Mouse (Mus musculus) forelimb bud, embryonic 11.5 days (tissue): ENCODE data around the gene 4933415A04Rik.

Experiments used
- DNase-seq: peaks from one replicate; pipeline ENCODE4 v3.0.0-alpha.2; 2012; ENCODE audit warnings: low read depth, low spot score

Gene 4933415A04Rik

GRCm38 (mm10) chr11:43586324-43587090 is at the start of gene 4933415A04Rik:
TSS of gene 4933415A04Rik (plus strand) at chr11:43587040.
- DNase-seq, result peak; percentile 71

- DNase-seq, result no peak
These were observed 49.8 kb upstream of the 4933415A04Rik start for GRCm38 (mm10) chr11:43537074-43537473.

GRCm38 (mm10) chr11:43539863-43540262 is 47.0 kb upstream of the 4933415A04Rik start:
- DNase-seq, result no peak

GRCm38 (mm10) chr11:43543711-43544466 is 43.0 kb upstream of the 4933415A04Rik start:
- DNase-seq, result no peak

DNA sequence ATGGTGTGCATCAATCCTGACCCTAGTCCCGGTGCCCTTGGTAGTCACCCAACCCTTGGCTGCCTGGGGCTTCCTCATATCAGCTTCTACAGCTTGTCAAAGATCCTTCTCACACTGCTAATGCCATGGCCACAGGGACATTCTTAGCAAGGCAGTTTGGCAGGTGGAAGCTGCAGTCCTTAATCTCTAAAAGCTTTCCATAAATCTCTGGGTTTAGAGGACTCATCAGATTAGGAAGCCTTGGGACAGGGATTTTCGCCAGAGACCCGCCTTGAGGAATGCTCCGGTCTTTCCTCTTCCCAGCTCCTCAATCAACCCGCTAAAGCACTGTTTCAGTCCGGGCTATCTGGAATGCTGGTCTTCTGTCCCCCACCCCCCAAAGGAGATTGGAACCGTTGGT is 42.0 kb upstream of the 4933415A04Rik start:
- DNase-seq, result no peak

DNA sequence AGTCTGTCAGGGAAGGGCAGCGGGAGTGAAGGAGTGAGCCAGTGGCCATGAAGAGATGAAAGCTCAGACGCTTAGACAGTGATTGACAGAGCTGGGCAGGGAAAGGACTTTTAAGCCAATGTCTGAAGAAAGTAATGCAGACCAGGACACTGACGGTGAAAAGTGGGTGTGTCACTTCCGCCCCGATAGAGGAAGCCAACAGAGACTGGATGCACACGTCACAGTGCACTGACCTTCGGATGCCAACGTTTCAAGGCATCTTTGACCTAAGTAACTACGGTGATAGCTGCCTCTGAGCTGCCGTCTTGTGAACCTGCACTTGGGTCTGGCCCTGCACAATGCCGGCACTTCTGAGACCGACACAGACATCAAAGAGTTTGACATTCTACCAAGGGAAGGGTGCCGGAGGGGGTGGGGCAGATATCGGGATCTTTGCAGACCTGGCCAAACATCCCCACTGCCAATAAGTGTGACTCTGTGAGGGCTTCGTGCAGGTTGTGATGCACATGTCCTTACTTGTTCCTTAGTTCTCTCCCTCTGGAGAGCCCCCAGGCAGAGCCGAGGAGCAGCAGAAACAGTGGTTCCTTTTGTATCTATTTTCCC is 40.9 kb upstream of the 4933415A04Rik start:
- no peak for DNase-seq

- DNase-seq, result no peak
These were observed 40.2 kb upstream of the 4933415A04Rik start for GRCm38 (mm10) chr11:43546678-43547077.

DNA sequence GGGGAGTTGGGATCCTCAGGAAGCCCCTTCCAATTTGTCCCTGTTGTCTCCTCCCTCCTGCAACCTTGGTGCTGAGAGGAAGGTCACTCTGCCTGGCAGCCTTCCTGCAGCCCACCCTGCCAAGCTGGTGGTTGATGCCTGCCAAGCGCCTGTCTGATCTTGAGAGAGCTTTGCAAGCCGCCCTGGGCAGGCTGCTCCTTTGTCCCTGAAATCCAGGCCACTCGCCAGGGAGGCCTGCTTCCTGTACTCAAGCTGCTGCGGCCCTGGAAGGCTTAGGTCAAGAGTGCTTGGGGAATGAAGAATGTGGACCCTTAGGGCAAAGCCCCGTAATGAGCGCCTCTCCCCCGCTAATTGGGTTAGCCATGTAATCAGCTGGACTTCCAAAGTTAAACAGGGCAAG is 38.7 kb upstream of the 4933415A04Rik start:
- DNase-seq, result peak; percentile 70

GRCm38 (mm10) chr11:43548657-43549435 is 38.0 kb upstream of the 4933415A04Rik start:
- DNase-seq, result no peak

DNA sequence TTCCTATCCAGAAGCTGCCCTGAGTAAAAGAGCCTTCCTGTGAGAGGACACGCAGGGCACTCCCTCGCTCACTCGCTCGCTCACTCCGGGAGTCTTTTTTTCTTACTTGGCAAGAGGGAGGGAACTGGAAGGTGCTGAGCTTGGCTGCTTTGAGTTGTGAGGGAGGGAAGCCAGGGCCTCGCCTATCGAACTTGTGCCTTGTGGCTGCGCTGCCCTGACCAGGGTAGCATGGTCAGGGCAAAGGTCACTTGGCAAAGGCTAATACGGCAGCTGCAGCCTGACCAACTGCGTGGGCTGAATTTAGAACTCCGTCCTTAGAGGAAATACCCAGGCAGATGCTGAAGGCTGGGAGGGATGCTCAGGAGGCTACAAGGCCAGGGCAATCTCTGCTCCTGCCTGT is 37.1 kb upstream of the 4933415A04Rik start:
- no peak for DNase-seq

DNA sequence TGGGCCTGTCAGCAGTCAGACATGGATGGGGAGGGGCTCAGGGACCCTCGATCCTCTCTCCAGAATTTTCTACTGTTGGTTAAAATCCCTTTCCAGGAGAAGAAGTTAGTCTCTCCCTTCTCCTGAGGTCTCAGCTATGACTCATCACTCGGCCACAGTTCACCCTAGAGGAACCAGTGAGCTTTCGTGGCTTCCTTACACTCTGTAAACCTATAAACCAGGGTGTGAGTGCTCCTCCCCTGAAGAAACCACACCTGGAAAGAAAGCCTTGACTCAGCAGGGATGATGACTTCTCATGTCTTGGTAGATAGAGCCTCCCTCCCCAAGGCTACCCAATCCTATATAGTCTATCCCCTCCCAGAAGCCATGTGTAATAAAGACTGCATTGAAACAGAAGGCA is 35.1 kb upstream of the 4933415A04Rik start:
- DNase-seq, result no peak

- no peak for DNase-seq
These were observed 34.2 kb upstream of the 4933415A04Rik start for GRCm38 (mm10) chr11:43552675-43553074.

- DNase-seq, result no peak
These were observed 30.3 kb upstream of the 4933415A04Rik start for GRCm38 (mm10) chr11:43556538-43556937.

GRCm38 (mm10) chr11:43559515-43560292 is 27.1 kb upstream of the 4933415A04Rik start:
- DNase-seq, result no peak

DNA sequence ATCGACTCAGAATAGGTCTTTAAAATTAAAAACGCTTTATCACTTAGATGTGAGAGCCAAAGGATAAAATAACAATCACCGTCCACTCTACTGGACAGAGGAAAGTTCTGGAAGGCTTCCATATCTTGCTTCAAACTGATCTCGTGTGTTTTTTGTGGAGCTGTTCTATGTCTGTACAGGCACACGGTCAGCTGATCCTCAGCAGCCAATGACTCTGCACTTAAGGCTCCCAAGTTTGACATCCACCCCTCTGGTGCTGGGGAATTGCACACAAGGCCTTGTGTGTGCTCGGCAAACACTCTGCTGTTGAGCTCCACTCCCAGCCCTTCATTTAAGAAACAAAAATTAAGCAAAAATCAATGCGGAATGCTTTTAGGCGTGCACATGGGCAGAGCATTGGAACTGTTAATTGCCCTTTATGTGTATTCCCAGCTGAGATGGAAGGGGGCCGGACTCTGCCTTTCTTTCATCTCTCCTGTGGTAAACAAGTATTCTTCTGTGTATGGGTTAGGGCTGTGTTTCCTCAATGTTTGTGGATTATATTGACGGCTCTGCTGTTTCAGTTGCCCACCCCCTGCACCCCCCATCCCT is 23.1 kb upstream of the 4933415A04Rik start:
- DNase-seq, result no peak

GRCm38 (mm10) chr11:43565414-43565813 is 21.4 kb upstream of the 4933415A04Rik start:
- no peak for DNase-seq

GRCm38 (mm10) chr11:43565852-43566251 is 21.0 kb upstream of the 4933415A04Rik start:
- no peak for DNase-seq

GRCm38 (mm10) chr11:43566696-43567095 is 20.1 kb upstream of the 4933415A04Rik start:
- DNase-seq, result no peak

- DNase-seq, result no peak
These were observed 18.6 kb upstream of the 4933415A04Rik start for GRCm38 (mm10) chr11:43568263-43568662.

GRCm38 (mm10) chr11:43569188-43569587 is 17.7 kb upstream of the 4933415A04Rik start:
- no peak for DNase-seq
